Mouse (Mus musculus): ENCODE data around the gene Rab5b. TPM values are rescaled to one million over a fixed set of nuclear protein-coding genes. Genes with fewer than 3 reads are reported as not detected.
A peak's percentile ranks its signal among the peaks of the same experiment; 100 is the strongest.

Rab5b gene
- polyA plus RNA-seq, 1 experiment from 2014 or later = 71.8 TPM

DNA sequence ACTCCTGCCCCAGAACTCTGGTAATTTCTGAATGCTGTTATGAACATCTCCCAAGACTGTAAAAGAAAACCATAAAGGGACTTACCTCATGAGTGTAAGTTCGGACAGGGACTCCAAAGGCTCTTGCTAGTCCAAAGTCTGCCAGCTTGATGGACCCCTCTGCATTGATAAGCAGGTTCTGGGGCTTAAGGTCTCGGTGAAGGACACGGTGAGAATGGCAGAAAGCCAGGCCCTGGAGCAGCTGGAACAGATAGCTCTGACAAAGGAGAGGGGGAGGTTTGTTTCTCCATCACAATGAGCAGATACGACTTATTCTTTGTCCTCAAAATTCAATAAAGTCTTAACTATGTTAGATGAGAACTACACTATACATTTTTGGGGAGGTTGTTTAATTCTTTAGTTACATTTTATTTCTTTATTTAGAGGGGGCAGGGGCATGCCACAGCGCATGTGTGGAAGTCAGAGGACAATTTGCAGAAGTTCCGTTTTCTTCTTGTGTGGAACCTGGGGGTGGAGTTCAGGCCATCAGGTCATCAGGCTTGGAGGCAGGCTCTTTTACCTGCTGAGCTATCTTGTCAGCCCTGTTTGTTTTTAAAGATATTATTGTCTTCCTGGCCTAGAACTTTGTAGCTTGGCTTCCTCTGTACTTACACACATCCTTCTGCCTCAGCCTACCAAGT, 6.4 kb upstream of the Rab5b start:
- no peak overlapping the region for H3K9ac ChIP-seq (replicated peaks; ENCODE audit: low read depth)
- H3K27ac ChIP-seq (ENCODE audit: low read length) = no peak overlapping the region
- 69% methylated on average over 6 of the region's 6 CpGs for WGBS
- DNase-seq (ENCODE audit: low spot score) = no peak
- H3K4me3 ChIP-seq (ENCODE audit: low read depth, low read length) = no peak overlapping the region
- TF ChIP-seq CTCF (IDR thresholded peaks at IDR 0.05) (no peak), EP300 (IDR thresholded peaks at IDR 0.05) (no peak)
- H3K36me3 ChIP-seq (ENCODE audit: insufficient read depth, low read length) = peaks cover 13% of the 10 kb centered on the region; the same call in 1 of the 2 replicates
- H3K9me3 ChIP-seq (ENCODE audit: low read length) = no peaks in the 10 kb centered on the region
- no peaks in the 10 kb centered on the region for H3K27me3 ChIP-seq (replicated peaks; ENCODE audit: insufficient read depth, low read length)
- no peak overlapping the region for H3K4me2 ChIP-seq (replicated peaks; ENCODE audit: low read depth, low read length)
- ATAC-seq = no peak
- H3K4me1 ChIP-seq (ENCODE audit: insufficient read depth, low read depth, low read length) = no peaks in the 10 kb centered on the region

DNA sequence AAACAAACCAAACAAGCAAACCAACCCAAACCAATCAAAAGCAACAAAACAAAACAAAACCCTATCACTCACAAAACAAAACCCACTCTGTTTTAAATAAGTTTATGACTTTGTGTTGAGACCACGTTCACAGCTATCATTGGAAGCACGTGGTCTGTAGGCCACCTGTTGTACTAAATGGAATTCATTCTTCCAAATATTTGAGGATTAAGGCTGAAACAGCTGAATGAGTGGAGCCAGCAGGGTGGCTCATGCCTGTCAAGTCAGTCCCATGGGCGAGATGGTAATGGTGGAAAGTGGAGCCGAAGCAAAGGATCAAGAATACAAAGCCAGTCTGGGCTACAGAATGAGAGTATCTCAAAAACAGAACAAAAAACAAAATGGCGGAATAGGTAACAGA, 4.6 kb upstream of the Rab5b start:
- no peak for DNase-seq (ENCODE audit: low spot score)

DNA sequence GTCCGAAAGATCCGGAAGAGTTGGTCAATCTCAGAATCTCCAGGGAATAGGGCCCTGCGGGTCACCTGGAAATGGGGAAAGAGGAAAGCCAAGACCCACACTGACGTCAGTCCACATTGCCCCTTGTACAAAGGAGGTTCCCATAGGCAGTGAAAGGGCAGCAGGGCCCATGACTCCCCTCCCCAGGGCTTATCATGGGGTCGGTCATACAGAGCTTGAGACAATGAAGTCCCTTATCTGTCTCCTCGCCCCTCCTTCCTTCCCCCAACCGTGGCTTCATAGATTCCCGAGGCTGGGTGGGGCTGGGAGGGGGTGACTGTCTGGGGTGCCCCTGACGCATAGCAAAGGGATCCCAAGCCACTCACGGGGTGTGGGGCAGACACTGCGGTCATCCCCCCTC, 3.5 kb upstream of the Rab5b start:
- TF ChIP-seq EP300 (IDR thresholded peaks at IDR 0.05) (no peak), CTCF (IDR thresholded peaks at IDR 0.05) (no peak)
- no peak overlapping the region for H3K27ac ChIP-seq (ENCODE audit: low read length)
- no peaks in the 10 kb centered on the region for H3K27me3 ChIP-seq (replicated peaks; ENCODE audit: insufficient read depth, low read length)
- DNase-seq (ENCODE audit: low spot score) (no peak), ATAC-seq (no peak)
- no peak overlapping the region for H3K4me2 ChIP-seq (replicated peaks; ENCODE audit: low read depth, low read length)
- 66% methylated on average over 11 of the region's 11 CpGs for WGBS
- no peak overlapping the region for H3K9ac ChIP-seq (replicated peaks; ENCODE audit: low read depth)
- H3K36me3 ChIP-seq (ENCODE audit: insufficient read depth, low read length) = peaks cover 13% of the 10 kb centered on the region; the same call in 1 of the 2 replicates
- H3K9me3 ChIP-seq (ENCODE audit: low read length) = no peaks in the 10 kb centered on the region
- 0 out of 2 replicates have a peak, but pooled peaks cover under 1% of the 10 kb centered on the region for H3K4me1 ChIP-seq (ENCODE audit: insufficient read depth, low read depth, low read length)
- H3K4me3 ChIP-seq (ENCODE audit: low read depth, low read length) = no peak overlapping the region

More for the DNA sequence above, 4.6 kb upstream of the Rab5b start:
- WGBS = 95% methylated on average over 5 of the region's 5 CpGs
- Histone ChIP-seq H3K4me3 (ENCODE audit: low read depth, low read length) (no peak overlapping the region), H3K27ac (ENCODE audit: low read length) (no peak overlapping the region), H3K36me3 (ENCODE audit: insufficient read depth, low read length) (peaks cover 13% of the 10 kb centered on the region; the same call in 1 of the 2 replicates), H3K27me3 (replicated peaks; ENCODE audit: insufficient read depth, low read length) (no peaks in the 10 kb centered on the region), H3K9ac (replicated peaks; ENCODE audit: low read depth) (no peak overlapping the region), H3K9me3 (ENCODE audit: low read length) (no peaks in the 10 kb centered on the region), H3K4me2 (replicated peaks; ENCODE audit: low read depth, low read length) (no peak overlapping the region), H3K4me1 (ENCODE audit: insufficient read depth, low read depth, low read length) (no peaks in the 10 kb centered on the region)
- no peak for TF ChIP-seq EP300 (IDR thresholded peaks at IDR 0.05)
- TF ChIP-seq CTCF (IDR thresholded peaks at IDR 0.05) = no peak
- ATAC-seq = no peak

DNA sequence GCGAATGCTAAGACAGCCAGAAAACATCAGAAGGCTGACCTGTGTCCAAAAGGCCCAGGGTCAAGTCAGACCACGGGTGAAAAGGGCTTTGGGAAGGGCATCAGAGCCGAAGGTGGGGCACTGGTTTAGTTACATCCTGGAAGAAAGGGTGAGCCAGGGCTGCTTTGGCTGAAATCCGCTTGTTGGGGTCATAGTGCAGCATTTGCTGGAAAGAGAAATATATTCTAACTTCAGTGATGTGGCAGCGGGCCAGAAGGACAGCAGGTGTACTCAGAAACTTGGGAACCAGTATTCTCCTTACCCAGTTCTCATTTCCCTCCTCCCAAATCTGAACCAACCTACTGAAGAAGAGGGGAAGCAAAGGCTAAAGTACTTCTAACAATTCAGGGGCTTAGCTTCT, 2.9 kb upstream of the Rab5b start:
- no peak for ATAC-seq
- Histone ChIP-seq H3K9ac (replicated peaks; ENCODE audit: low read depth) (no peak overlapping the region), H3K4me1 (ENCODE audit: insufficient read depth, low read depth, low read length) (0 out of 2 replicates have a peak, but pooled peaks cover 4% of the 10 kb centered on the region), H3K4me2 (replicated peaks; ENCODE audit: low read depth, low read length) (no peak overlapping the region), H3K36me3 (ENCODE audit: insufficient read depth, low read length) (peaks cover 13% of the 10 kb centered on the region; the same call in 1 of the 2 replicates), H3K27ac (ENCODE audit: low read length) (no peak overlapping the region), H3K4me3 (ENCODE audit: low read depth, low read length) (no peak overlapping the region), H3K9me3 (ENCODE audit: low read length) (no peaks in the 10 kb centered on the region), H3K27me3 (replicated peaks; ENCODE audit: insufficient read depth, low read length) (no peaks in the 10 kb centered on the region)
- WGBS = 74% methylated on average over 5 of the region's 5 CpGs
- TF ChIP-seq CTCF (IDR thresholded peaks at IDR 0.05) (no peak), EP300 (IDR thresholded peaks at IDR 0.05) (no peak)
- no peak for DNase-seq (ENCODE audit: low spot score)

DNA sequence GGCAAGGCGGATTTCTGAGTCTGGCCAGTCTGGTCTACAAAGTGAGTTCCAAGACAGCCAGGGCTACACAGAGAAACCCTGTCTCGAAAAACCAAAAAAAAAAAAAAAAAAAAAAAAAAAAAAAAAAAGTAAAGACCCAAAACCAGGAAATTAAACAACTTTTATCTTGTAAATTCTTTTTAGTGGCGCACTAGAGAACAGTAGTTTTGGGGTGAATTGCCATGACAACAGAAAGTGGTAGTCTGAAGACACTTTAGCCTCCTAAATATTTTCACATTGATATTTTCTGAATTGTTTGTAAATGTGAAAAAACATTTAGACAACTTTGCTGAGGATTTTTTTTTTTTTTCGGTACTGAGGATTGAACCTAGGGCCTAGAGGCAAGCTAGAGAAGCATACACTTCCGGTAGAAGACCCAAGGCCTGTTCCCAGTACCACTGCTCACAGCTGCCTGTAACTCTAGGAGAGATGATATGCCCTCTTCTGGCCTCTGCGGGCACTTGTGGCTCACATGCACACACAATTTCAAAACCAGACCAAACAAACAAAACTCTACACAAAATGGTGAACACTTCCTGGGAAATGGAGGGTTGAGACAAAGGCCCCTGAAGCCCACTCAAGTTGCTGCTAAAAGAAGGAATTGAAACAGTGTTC, 1.1 kb upstream of the Rab5b start:
- DNase-seq (ENCODE audit: low spot score) (peak; percentile 36), ATAC-seq (no peak)
- no peaks in the 10 kb centered on the region for H3K9me3 ChIP-seq (ENCODE audit: low read length)
- whole genome bisulfite sequencing = 73% methylated on average over 6 of the region's 6 CpGs
- H3K9ac ChIP-seq (replicated peaks; ENCODE audit: low read depth) = no peak overlapping the region
- TF ChIP-seq CTCF (IDR thresholded peaks at IDR 0.05) = peak; percentile 27; the same call in 1 of the 2 replicates
- no peak for TF ChIP-seq EP300 (IDR thresholded peaks at IDR 0.05)
- H3K36me3 ChIP-seq (ENCODE audit: insufficient read depth, low read length) = peaks cover 13% of the 10 kb centered on the region; the same call in 1 of the 2 replicates
- no peak overlapping the region for H3K4me3 ChIP-seq (ENCODE audit: low read depth, low read length)
- H3K27ac ChIP-seq (ENCODE audit: low read length) = peak overlapping the region; percentile 76
- no peaks in the 10 kb centered on the region for H3K27me3 ChIP-seq (replicated peaks; ENCODE audit: insufficient read depth, low read length)
- 0 out of 2 replicates have a peak, but pooled peaks cover 4% of the 10 kb centered on the region for H3K4me1 ChIP-seq (ENCODE audit: insufficient read depth, low read depth, low read length)
- peak overlapping the region; percentile 56 for H3K4me2 ChIP-seq (replicated peaks; ENCODE audit: low read depth, low read length)

DNA sequence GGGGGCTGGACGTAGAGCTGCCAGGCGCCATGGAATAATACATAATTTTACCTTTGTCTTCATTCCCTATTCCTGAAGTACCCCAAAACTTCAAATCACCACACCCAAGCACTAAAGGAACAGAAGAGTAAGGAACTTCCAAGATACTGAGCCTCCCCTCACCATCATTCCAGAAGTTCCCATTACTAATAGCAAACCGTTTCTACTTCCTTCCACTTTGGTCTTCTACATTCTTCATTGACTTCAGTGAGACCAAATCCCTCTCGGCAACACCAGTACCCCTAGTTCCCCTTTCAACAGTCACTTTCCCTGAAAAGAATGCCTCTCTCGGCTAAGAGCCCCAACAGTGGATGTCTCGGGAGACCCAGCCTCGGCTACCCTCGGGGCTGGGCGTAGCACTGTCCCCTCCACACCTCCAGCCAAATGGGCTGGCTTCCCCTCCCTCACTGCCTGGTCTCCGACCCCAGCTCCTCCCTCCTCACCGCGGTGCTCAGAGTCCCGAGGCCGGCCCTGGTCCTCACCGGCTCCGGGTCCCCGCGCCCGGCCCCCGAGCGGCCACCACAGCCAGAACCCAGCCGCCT, 563 bp downstream of the Rab5b start:
- DNase-seq (ENCODE audit: low spot score) (no peak), ATAC-seq (no peak)
- H3K27me3 ChIP-seq (replicated peaks; ENCODE audit: insufficient read depth, low read length) = no peaks in the 10 kb centered on the region
- H3K4me1 ChIP-seq (ENCODE audit: insufficient read depth, low read depth, low read length) = peaks cover 4% of the 10 kb centered on the region; the same call in 1 of the 2 replicates
- TF ChIP-seq EP300 (IDR thresholded peaks at IDR 0.05) = no peak
- TF ChIP-seq CTCF (IDR thresholded peaks at IDR 0.05) = no peak
- 0% methylated on average over 14 of the region's 22 CpGs for WGBS
- H3K4me3 ChIP-seq (ENCODE audit: low read depth, low read length) = peak overlapping the region; percentile 90
- peak overlapping the region; percentile 77 for H3K4me2 ChIP-seq (replicated peaks; ENCODE audit: low read depth, low read length)
- H3K9ac ChIP-seq (replicated peaks; ENCODE audit: low read depth) = peak overlapping the region; percentile 96
- H3K9me3 ChIP-seq (ENCODE audit: low read length) = no peaks in the 10 kb centered on the region
- H3K27ac ChIP-seq (ENCODE audit: low read length) = peak overlapping the region; percentile 99
- H3K36me3 ChIP-seq (ENCODE audit: insufficient read depth, low read length) = peaks cover 9% of the 10 kb centered on the region; the same call in 1 of the 2 replicates

All from lung, postnatal 0 days (tissue).